Mouse (Mus musculus) kidney, embryonic 16.5 days (tissue): ENCODE results near the gene Ror1. TPM values are rescaled to one million over a fixed set of nuclear protein-coding genes. Genes with fewer than 3 reads are reported as not detected.
A peak's percentile ranks its signal among the peaks of the same experiment; 100 is the strongest.

Experiments
- ATAC-seq: fragments of 200-750 bp; cut with Nextera tagmentation; 2 replicates; pipeline ENCODE4 v1.8.0; 2017; ENCODE audit warnings: moderate TSS enrichment; ENCODE audit not compliant: low FRiP score, low TSS enrichment
- H3K27ac ChIP-seq: fragments of 300-500 bp; sonication (generic); 2 replicates; pipeline ENCODE4 v1.5.1; 2014; ENCODE audit warnings: low read length
- H3K27me3 ChIP-seq: fragments of 300-500 bp; sonication (generic); 2 replicates; pipeline ENCODE4 v1.6.1; 2014; ENCODE audit warnings: low read length, control low read depth, mixed read lengths; ENCODE audit not compliant: insufficient read depth
- H3K36me3 ChIP-seq: fragments of 300-500 bp; sonication (generic); 2 replicates; pipeline ENCODE4 v1.6.1; 2014; ENCODE audit warnings: low read length, control low read depth, mixed read lengths; ENCODE audit not compliant: insufficient read depth
- H3K4me1 ChIP-seq: fragments of 300-500 bp; sonication (generic); 2 replicates; pipeline ENCODE4 v1.6.1; 2014; ENCODE audit warnings: low read length, control low read depth, mixed read lengths; ENCODE audit not compliant: insufficient read depth
- H3K4me2 ChIP-seq: fragments of 300-500 bp; sonication (generic); replicated peaks from 2 replicates; pipeline ENCODE4 v1.6.1; 2014; ENCODE audit warnings: low read depth, low read length
- H3K4me3 ChIP-seq: fragments of 300-500 bp; sonication (generic); 2 replicates; pipeline ENCODE4 v1.5.1; 2014; ENCODE audit warnings: mild to moderate bottlenecking, low read length
- H3K9ac ChIP-seq: fragments of 300-500 bp; sonication (generic); replicated peaks from 2 replicates; pipeline ENCODE4 v1.6.1; 2014; ENCODE audit warnings: low read length
- H3K9me3 ChIP-seq: fragments of 300-500 bp; sonication (generic); 2 replicates; pipeline ENCODE4 v1.6.1; 2016; ENCODE audit warnings: low read length, control low read depth
- WGBS: fragments of 180-500 bp; shearing (Covaris S2); extraction: QIAGEN DNeasy Blood & Tissue Kit; methylation state at CpG from one replicate; pipeline ENCODE4 v1.1.7; 2014; 5-methylcytosine and 5-hydroxymethylcytosine counted together
- polyA plus RNA-seq: library from polyadenylated mRNA; unstranded; fragments of >200 nt; fragmentation: Nextera tagmentation; extraction: Ambion mirVana; gene quantifications from 2 replicates; pipeline ENCODE4 v1.2.1, GENCODE M21; 2015

Gene Ror1
- polyA plus RNA-seq, 1 experiment from 2014 or later, result 9.3 TPM

DNA sequence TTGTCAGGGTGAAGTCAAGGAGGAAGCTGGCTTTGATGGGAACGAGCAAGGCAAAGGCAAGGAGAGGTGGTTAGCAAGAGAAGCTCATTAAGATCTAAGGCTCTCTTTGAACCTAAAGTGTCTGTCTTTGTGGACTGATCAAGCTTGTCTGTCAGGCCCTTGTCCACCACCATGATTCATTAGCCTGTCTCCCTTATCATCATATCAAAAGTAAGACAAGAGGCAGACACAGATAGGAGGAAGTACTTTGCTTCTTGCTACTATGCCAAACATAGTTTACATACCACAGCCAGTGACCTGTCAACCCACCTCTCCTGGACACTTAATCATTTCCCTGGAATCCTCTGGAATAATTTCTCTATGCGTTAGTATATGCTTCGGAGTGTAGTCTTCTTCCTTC is 121.0 kb downstream of the Ror1 start:
- Histone ChIP-seq H3K9ac (no peak overlapping the region), H3K4me2 (no peak overlapping the region), H3K4me1 (peaks cover 27% of the 10 kb centered on the region), H3K4me3 (no peak overlapping the region), H3K9me3 (no peaks in the 10 kb centered on the region), H3K27ac (no peak overlapping the region), H3K27me3 (no peaks in the 10 kb centered on the region), H3K36me3 (no peaks in the 10 kb centered on the region)
- ATAC-seq, result no peak
- 56% methylated on average over 3 of the region's 3 CpGs for WGBS

GRCm38 (mm10) chr4:100219026-100219425 is 123.4 kb downstream of the Ror1 start:
- Histone ChIP-seq H3K4me3 (no peak overlapping the region), H3K9ac (no peak overlapping the region), H3K36me3 (no peaks in the 10 kb centered on the region), H3K27ac (no peak overlapping the region), H3K4me1 (peaks cover 40% of the 10 kb centered on the region), H3K27me3 (no peaks in the 10 kb centered on the region), H3K9me3 (no peaks in the 10 kb centered on the region), H3K4me2 (no peak overlapping the region)
- 60% methylated on average over 4 of the region's 4 CpGs for WGBS
- ATAC-seq, result no peak

- no peak for ATAC-seq
- 82% methylated on average over 4 of the region's 4 CpGs for WGBS
- no peak overlapping the region for H3K4me2 ChIP-seq
Observed at GRCm38 (mm10) chr4:100219599-100219998, 124.0 kb downstream of the Ror1 start.

GRCm38 (mm10) chr4:100221978-100222737 is 126.6 kb downstream of the Ror1 start:
- H3K27ac ChIP-seq, result no peak overlapping the region
- no peak for ATAC-seq
- H3K36me3 ChIP-seq, result no peaks in the 10 kb centered on the region

More at GRCm38 (mm10) chr4:100219599-100219998, 124.0 kb downstream of the Ror1 start:
- Histone ChIP-seq H3K36me3 (no peaks in the 10 kb centered on the region), H3K9me3 (no peaks in the 10 kb centered on the region), H3K9ac (no peak overlapping the region), H3K27me3 (no peaks in the 10 kb centered on the region), H3K27ac (no peak overlapping the region), H3K4me3 (no peak overlapping the region), H3K4me1 (peaks cover 35% of the 10 kb centered on the region)

DNA sequence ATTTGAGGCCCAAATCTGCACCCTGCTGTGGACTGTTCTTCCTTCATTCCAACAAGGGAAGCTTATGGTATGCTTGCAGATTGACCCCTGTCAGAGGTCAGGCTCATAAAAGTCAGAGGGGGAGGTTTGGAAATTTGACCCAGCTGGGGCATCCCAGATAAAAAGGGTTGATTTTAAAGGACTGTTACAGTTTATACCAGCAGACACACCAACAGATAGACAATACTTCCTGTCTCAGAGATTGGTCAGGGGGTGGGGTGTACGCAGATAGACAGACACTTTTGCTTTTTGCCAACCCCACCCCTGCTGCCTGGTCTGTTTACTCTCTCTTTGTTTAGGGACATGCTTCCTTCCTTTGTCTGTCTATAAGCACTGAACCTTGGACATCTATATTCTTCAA is 127.9 kb downstream of the Ror1 start:
- Histone ChIP-seq H3K4me3 (no peak overlapping the region), H3K4me1 (peaks cover 18% of the 10 kb centered on the region), H3K4me2 (no peak overlapping the region), H3K27me3 (no peaks in the 10 kb centered on the region), H3K9me3 (no peaks in the 10 kb centered on the region), H3K9ac (no peak overlapping the region), H3K36me3 (no peaks in the 10 kb centered on the region), H3K27ac (no peak overlapping the region; the same call in 1 of the 2 replicates)
- ATAC-seq, result peak; percentile 57; the same call in 1 of the 2 replicates
- 18% methylated on average over 1 of the region's 1 CpGs for WGBS

More at GRCm38 (mm10) chr4:100221978-100222737, 126.6 kb downstream of the Ror1 start:
- Histone ChIP-seq H3K9ac (no peak overlapping the region), H3K27me3 (no peaks in the 10 kb centered on the region), H3K4me1 (peaks cover 29% of the 10 kb centered on the region), H3K4me2 (no peak overlapping the region), H3K9me3 (no peaks in the 10 kb centered on the region), H3K4me3 (no peak overlapping the region)
- 78% methylated on average over 13 of the region's 13 CpGs for WGBS

DNA sequence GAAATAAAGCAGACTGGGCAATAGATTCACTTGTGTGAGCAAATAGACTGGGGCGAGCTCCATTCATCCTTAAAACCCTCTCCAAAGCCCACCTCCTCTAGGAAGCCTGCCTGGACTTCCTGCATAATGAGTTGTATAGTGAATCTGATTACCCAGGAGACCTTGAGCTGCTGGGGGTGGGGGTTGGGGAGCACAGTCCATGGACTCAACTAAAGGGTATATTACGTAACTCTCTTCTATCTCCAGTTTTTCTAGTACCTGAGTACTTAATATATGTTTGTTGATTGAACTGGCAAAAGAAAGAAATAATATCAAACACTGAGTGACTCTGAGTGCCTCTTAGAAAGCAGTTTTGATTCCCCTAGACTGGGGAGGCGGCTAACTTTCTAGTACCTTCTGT is 128.4 kb downstream of the Ror1 start:
- H3K4me1 ChIP-seq, result peaks cover 18% of the 10 kb centered on the region
- WGBS, result 87% methylated on average over 3 of the region's 3 CpGs

DNA sequence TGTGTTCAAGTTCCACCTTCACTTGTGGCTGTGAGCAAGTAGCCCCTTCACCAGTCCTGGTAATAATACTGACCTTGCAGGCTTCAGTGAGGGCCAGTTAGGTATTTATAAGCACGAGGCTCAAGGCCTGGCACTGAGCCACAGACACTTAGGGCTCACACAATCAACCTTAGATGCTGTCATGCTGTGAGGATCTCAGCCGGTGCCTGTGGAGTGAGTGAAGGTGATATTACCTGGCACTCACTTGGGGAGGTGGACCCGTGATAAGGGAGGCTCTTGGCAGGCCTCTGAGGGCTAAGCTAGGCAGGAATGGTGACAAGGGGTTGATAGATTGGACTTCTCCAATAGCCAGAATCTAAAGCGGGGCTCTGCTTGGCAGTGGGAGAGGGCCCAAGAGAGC is 131.0 kb downstream of the Ror1 start:
- Histone ChIP-seq H3K4me2 (no peak overlapping the region), H3K36me3 (no peaks in the 10 kb centered on the region), H3K4me3 (no peak overlapping the region), H3K9ac (no peak overlapping the region), H3K27ac (no peak overlapping the region), H3K9me3 (no peaks in the 10 kb centered on the region), H3K27me3 (no peaks in the 10 kb centered on the region), H3K4me1 (peaks cover 34% of the 10 kb centered on the region)
- ATAC-seq, result no peak
- 56% methylated on average over 4 of the region's 4 CpGs for WGBS

More for the DNA sequence above, 128.4 kb downstream of the Ror1 start:
- ATAC-seq, result no peak
- no peaks in the 10 kb centered on the region for H3K9me3 ChIP-seq
- no peak overlapping the region for H3K4me2 ChIP-seq
- H3K27me3 ChIP-seq, result no peaks in the 10 kb centered on the region
- H3K36me3 ChIP-seq, result no peaks in the 10 kb centered on the region
- no peak overlapping the region for H3K9ac ChIP-seq
- H3K27ac ChIP-seq, result no peak overlapping the region; the same call in 1 of the 2 replicates
- H3K4me3 ChIP-seq, result no peak overlapping the region

DNA sequence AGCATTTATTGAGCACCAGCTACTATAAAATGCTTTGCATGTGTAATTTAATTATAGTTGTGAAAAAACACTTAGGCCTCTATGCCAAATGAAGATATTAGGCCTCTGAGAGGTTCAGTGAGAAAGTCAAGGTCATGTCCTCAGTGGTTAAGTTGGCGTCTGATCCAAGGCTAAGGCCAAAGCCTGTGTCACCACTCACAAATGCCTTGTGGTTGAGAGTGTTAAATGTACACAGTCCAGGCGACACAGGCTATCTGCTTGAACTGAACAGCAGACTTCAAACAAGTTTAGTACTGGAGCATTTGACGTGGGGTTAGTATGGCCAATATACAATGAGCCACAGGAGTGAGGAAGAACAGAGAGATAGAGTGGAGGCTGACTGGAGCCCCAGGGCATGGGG is 132.5 kb downstream of the Ror1 start:
- 73% methylated on average over 3 of the region's 3 CpGs for whole genome bisulfite sequencing
- ATAC-seq, result no peak

DNA sequence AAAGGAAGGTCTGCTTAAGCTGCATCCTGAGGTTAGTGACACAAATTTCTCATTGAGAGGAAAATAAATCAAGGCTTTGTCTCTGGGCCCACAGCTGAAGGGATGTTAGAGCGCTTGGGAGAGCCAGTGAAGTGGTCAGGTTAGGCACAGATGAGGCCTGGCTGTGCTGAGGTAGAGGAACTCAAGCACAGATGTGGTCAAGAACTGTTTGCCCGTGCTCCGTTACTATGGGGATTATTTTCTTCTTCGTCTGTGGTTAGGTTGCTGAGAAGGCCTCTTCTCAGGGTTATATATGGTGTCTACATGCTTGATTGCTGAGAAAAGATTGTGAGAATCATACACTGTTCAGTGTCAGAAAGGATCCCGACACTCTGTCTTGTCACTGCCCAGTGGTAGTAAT is 134.7 kb downstream of the Ror1 start:
- WGBS, result 56% methylated on average over 5 of the region's 5 CpGs

More for the DNA sequence above, 132.5 kb downstream of the Ror1 start:
- H3K4me1 ChIP-seq, result peaks cover 28% of the 10 kb centered on the region
- no peak overlapping the region for H3K27ac ChIP-seq
- no peak overlapping the region for H3K9ac ChIP-seq
- no peaks in the 10 kb centered on the region for H3K9me3 ChIP-seq
- no peaks in the 10 kb centered on the region for H3K36me3 ChIP-seq
- H3K4me2 ChIP-seq, result no peak overlapping the region
- no peak overlapping the region for H3K4me3 ChIP-seq
- H3K27me3 ChIP-seq, result no peaks in the 10 kb centered on the region

DNA sequence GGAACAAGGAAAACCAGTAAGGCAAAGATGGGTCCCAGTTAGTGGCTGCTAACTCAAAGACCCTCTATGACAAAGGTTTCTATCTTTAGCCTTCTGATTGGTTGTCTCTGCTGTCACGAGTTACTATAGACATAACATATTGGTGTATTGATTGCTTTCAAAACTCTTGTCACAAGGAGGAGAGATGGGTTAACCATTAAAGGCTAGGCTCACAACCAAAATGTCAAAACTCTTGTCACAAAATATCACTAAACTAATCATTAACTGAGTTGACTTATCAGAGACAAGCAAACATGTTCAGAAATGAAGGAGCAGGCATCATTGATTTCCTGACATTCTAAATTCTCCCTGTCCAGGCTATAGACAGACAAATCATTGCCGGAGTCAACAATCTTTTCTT is 135.4 kb downstream of the Ror1 start:
- Histone ChIP-seq H3K36me3 (no peaks in the 10 kb centered on the region), H3K4me1 (peaks cover 19% of the 10 kb centered on the region; the same call in 1 of the 2 replicates), H3K4me3 (no peak overlapping the region), H3K9me3 (no peaks in the 10 kb centered on the region), H3K27ac (no peak overlapping the region), H3K9ac (no peak overlapping the region), H3K27me3 (no peaks in the 10 kb centered on the region), H3K4me2 (no peak overlapping the region)
- WGBS, result 97% methylated on average over 2 of the region's 2 CpGs
- ATAC-seq, result no peak

More for the DNA sequence above, 134.7 kb downstream of the Ror1 start:
- Histone ChIP-seq H3K9ac (no peak overlapping the region), H3K27ac (no peak overlapping the region), H3K4me2 (no peak overlapping the region), H3K27me3 (no peaks in the 10 kb centered on the region), H3K4me1 (peaks cover 19% of the 10 kb centered on the region; the same call in 1 of the 2 replicates), H3K9me3 (no peaks in the 10 kb centered on the region), H3K36me3 (no peaks in the 10 kb centered on the region), H3K4me3 (no peak overlapping the region)
- no peak for ATAC-seq
